Mouse (Mus musculus) urinary bladder, postnatal 25 days (tissue): Measurements from ENCODE around the gene G530012D18Rik.
A peak's percentile ranks its signal among the peaks of the same experiment; 100 is the strongest.
"Not testable (repeated sequence)": the region's sequence is repeated elsewhere in the genome, so short reads cannot be mapped to it uniquely, and the experiment has no call there.

ENCODE experiments used
- DNase-seq: peaks from one replicate; pipeline ENCODE4 v3.0.0; 2022; ENCODE audit warnings: low spot score

Gene G530012D18Rik

GRCm38 (mm10) chr1:85575376-85575775 is at the start of gene G530012D18Rik:
Gene G530012D18Rik, plus strand, starts transcription at chr1:85575676.
- not testable (repeated sequence) for DNase-seq

GRCm38 (mm10) chr1:85526401-85526800 is 49.1 kb upstream of the G530012D18Rik start:
- DNase-seq = not testable (repeated sequence)

- not testable (repeated sequence) for DNase-seq
Observed at GRCm38 (mm10) chr1:85528451-85529110, 46.9 kb upstream of the G530012D18Rik start.

GRCm38 (mm10) chr1:85543818-85544217 is 31.7 kb upstream of the G530012D18Rik start:
- DNase-seq = not testable (repeated sequence)

GRCm38 (mm10) chr1:85546442-85546841 is 29.0 kb upstream of the G530012D18Rik start:
- DNase-seq = not testable (repeated sequence)

GRCm38 (mm10) chr1:85555261-85555660 is 20.2 kb upstream of the G530012D18Rik start:
- peak; percentile 19 for DNase-seq

- DNase-seq = not testable (repeated sequence)
Observed at GRCm38 (mm10) chr1:85573554-85573953, 1.9 kb upstream of the G530012D18Rik start.

- not testable (repeated sequence) for DNase-seq
Observed at GRCm38 (mm10) chr1:85578372-85579010, 3.0 kb downstream of the G530012D18Rik start.

- DNase-seq = not testable (repeated sequence)
Observed at GRCm38 (mm10) chr1:85579199-85580147, 4.0 kb downstream of the G530012D18Rik start.

GRCm38 (mm10) chr1:85580148-85580534 is 4.7 kb downstream of the G530012D18Rik start:
- DNase-seq = not testable (repeated sequence)

GRCm38 (mm10) chr1:85580578-85580977 is 5.1 kb downstream of the G530012D18Rik start:
- DNase-seq = not testable (repeated sequence)

GRCm38 (mm10) chr1:85581518-85581917 is 6.0 kb downstream of the G530012D18Rik start:
- not testable (repeated sequence) for DNase-seq

GRCm38 (mm10) chr1:85588697-85589096 is 13.2 kb downstream of the G530012D18Rik start:
- not testable (repeated sequence) for DNase-seq

GRCm38 (mm10) chr1:85592526-85592925 is 17.1 kb downstream of the G530012D18Rik start:
- not testable (repeated sequence) for DNase-seq

GRCm38 (mm10) chr1:85598271-85599012 is 23.0 kb downstream of the G530012D18Rik start, which contains the start of gene Sp110:
Gene Sp110, minus strand, starts transcription at chr1:85598817.
- not testable (repeated sequence) for DNase-seq

- DNase-seq = not testable (repeated sequence)
Observed at GRCm38 (mm10) chr1:85600078-85600477, 24.6 kb downstream of the G530012D18Rik start, which contains the start of gene Sp140. Gene Sp140, plus strand, starts transcription at chr1:85600378.

GRCm38 (mm10) chr1:85600794-85601193 is 25.3 kb downstream of the G530012D18Rik start:
- not testable (repeated sequence) for DNase-seq

- DNase-seq = not testable (repeated sequence)
Observed at GRCm38 (mm10) chr1:85604341-85604740, 28.9 kb downstream of the G530012D18Rik start.

- DNase-seq = not testable (repeated sequence)
Observed at GRCm38 (mm10) chr1:85608361-85608760, 32.9 kb downstream of the G530012D18Rik start.

- not testable (repeated sequence) for DNase-seq
Observed at GRCm38 (mm10) chr1:85610581-85610980, 35.1 kb downstream of the G530012D18Rik start.

GRCm38 (mm10) chr1:85615096-85615495 is 39.6 kb downstream of the G530012D18Rik start:
- not testable (repeated sequence) for DNase-seq
